Mouse (Mus musculus): ENCODE measurements around the gene Nr4a3.

GRCm38 (mm10) chr4:48066676-48067075, 21.7 kb downstream of the Nr4a3 start:
- TF ChIP-seq EP300 (IDR thresholded peaks at IDR 0.05; ENCODE audit: insufficient read depth, low read depth, low read length) (no peak), POLR2A (IDR thresholded peaks at IDR 0.05; ENCODE audit: insufficient read depth, low read length) (no peak), CTCF (IDR thresholded peaks at IDR 0.05; ENCODE audit: low read depth, low read length) (no peak)
